Mouse (Mus musculus): Measurements from ENCODE around the gene Ceacam5. TPM values are rescaled to one million over a fixed set of nuclear protein-coding genes. Genes with fewer than 3 reads are reported as not detected.

Ceacam5 gene
- polyA plus RNA-seq (2014; fragmentation: Illumina TruSeq; extraction: RNeasy Lipid Tissue Mini Kit (QIAGEN cat#74804); ENCODE audit: low read depth, low replicate concordance): not detected

GRCm38 (mm10) chr7:17712938-17713337, at the start of gene Ceacam5:
Gene Ceacam5, plus strand, starts transcription at chr7:17713238.

Other genes starting within 250 kb of the Ceacam5 start
- not detected for gene Ceacam14, start 99.4 kb downstream of the Ceacam5 start, polyA plus RNA-seq (2014; fragmentation: Illumina TruSeq; extraction: RNeasy Lipid Tissue Mini Kit (QIAGEN cat#74804); ENCODE audit: low read depth, low replicate concordance)
- gene Gm5155, start 158.5 kb downstream of the Ceacam5 start, polyA plus RNA-seq (2014; fragmentation: Illumina TruSeq; extraction: RNeasy Lipid Tissue Mini Kit (QIAGEN cat#74804); ENCODE audit: low read depth, low replicate concordance): not detected

All from kidney, adult 10 weeks (tissue).